Mouse (Mus musculus) neutrophil, adult 5-6 weeks (primary cell): ENCODE results near the gene Pdzd11. TPM values are rescaled to one million over a fixed set of nuclear protein-coding genes. Genes with fewer than 3 reads are reported as not detected.

ENCODE experiments used
- ATAC-seq: fragments of 151-379, 151-347 bp; 2 replicates; pipeline ENCODE4 v1.8.0; 2017; ENCODE audit warnings: mild to moderate bottlenecking, moderate TSS enrichment; ENCODE audit not compliant: insufficient number of reproducible peaks, poor library complexity, low FRiP score, severe bottlenecking; ENCODE audit errors: extremely low read depth
- total RNA-seq: library from RNA; stranded (forward); fragments of 200-1000 nt; gene quantifications from 2 replicates; pipeline ENCODE4 v1.2.3, GENCODE M21; 2017

The Pdzd11 gene
- 10.8 and 12.9 TPM in 2 replicates for total RNA-seq

DNA sequence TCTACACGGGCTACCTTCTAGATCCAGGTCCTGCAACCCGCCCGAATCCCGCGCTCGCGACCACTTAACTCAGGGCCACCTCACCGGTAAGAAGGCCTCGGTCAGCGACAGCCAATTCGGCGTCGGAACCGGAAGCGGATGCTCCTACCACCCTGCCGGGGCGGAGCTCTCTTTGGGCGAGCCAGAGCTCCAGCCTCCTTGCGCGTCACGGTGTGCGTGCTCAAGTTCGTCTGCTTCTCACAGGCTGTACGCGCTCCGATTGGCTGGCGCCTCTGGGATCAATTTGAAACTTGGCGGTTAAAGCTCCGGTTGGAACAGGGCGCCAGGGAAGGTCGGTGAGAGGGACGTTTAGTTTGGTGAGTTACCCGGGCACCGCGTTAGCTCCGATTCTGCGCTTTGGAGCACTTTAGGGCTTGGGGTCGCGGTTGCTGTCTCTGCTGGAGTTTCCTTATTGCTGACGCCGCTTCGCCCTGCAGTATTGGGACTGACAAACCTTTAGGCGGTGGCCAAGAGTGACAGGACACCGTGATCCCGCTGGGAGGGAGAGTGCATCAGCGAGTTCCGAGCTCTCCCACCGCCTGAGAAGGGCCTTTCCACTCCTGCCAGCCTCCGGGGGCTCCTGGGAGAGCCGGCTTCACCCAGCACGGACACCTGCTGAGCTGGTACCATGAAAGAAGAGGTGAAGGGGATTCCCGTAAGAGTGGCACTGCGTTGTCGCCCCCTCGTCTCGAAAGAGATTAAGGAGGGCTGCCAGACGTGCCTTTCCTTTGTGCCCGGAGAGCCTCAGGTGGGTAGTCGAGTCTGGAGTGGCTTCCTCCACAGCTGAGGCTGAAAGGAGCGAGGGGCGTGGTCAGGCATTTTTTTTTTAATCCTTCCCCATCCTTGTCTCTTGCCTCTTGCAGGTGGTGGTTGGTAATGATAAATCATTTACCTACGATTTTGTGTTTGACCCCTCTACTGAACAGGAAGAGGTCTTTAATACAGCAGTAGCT is at the start of gene Pdzd11:
Gene Pdzd11, minus strand, starts transcription at position 767 of the 992 bp plus-strand sequence.
- ATAC-seq = peak; percentile 100

- ATAC-seq = no peak
Measured at GRCm38 (mm10) chrX:100664825-100665224, 38.5 kb upstream of the Pdzd11 start.

GRCm38 (mm10) chrX:100652848-100653247 is 26.5 kb upstream of the Pdzd11 start:
- no peak for ATAC-seq

- no peak for ATAC-seq
Measured at GRCm38 (mm10) chrX:100638477-100638876, 12.1 kb upstream of the Pdzd11 start.

DNA sequence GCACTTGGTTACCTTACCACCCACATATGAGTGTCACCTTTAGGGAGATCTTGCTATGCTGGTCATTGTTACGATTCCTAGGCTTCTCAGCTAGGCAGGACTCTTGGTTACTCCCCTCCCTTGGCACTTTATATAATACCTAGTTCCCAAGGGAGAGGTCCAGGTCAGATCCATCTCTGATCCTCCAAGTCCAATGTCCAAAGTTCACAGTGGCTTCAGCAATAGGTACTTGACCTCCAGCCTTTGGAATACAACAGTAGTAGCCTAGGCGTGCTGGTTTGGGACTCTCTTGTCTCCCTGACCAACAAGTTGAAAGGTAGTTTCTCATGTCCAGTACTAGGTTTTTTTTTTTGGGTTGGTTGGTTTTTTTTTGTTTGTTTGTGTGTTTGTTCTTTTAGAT is 2.7 kb upstream of the Pdzd11 start:
- no peak for ATAC-seq

GRCm38 (mm10) chrX:100625546-100625801 is 894 bp downstream of the Pdzd11 start, which contains the start of gene Kif4:
Kif4 (plus strand) TSS chrX:100625737.
- no peak for ATAC-seq

DNA sequence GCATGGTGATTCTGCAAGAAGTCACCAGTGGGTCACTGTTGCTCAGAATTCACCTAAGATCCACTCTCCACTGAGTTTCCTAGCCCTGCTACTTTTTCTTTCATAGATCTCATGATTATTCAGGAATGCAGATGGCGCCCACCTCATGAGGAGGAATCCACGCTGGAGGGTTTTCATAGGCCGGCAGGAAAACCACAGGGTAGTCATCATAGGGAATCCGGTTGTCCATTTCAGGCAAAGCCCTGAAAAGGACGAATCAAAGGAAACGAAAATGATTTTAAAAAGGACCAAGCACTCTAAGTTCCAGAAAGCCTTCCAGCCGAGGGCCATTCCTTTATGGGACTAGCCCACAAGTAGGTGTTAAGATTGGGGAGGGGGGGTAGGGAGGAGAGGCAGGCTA is 1.2 kb downstream of the Pdzd11 start:
- ATAC-seq = no peak

GRCm38 (mm10) chrX:100624242-100624641 is 2.1 kb downstream of the Pdzd11 start:
- no peak for ATAC-seq

DNA sequence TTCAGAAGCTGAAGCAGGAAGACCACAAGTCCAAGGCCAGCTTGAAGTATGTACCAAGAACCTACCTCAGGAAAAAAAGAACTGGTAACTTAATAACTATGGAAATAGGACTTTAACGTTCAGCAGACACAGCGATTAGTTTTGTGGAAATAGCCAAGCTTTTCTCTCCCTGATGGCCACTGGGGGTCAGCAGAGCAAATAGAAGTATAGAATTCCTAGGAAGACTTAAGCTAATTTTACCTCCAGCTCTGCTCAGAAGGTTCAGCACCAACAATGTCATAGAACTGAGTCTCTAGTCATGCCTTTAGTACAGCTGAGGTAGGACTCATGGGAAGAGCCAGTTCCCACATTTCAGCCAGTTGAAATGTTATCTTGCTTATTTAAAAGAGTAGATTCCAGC is 5.0 kb downstream of the Pdzd11 start:
- ATAC-seq = no peak

DNA sequence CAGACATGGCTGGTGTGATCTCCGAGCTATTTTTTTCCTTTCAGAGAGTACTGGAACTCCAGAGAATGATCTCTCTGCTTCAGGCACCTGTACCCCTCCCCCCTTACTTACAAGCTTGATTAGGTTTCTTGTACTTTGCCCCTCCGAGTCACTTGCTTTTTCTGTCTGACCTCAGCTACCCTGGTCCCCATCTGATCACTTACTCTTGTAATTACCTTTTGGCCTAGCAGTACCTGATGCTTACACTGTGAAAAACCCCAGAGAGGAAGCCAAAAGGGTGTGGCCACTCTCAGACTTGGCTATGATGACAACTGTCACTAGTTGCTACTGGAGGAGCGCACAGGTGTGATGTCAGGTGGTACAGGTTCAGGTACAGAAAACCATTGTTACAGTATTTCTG is 7.9 kb downstream of the Pdzd11 start:
- no peak for ATAC-seq

- no peak for ATAC-seq
Measured at GRCm38 (mm10) chrX:100605314-100605713, 21.1 kb downstream of the Pdzd11 start, which contains the start of gene Arr3. Arr3 (plus strand) TSS chrX:100605497.

DNA sequence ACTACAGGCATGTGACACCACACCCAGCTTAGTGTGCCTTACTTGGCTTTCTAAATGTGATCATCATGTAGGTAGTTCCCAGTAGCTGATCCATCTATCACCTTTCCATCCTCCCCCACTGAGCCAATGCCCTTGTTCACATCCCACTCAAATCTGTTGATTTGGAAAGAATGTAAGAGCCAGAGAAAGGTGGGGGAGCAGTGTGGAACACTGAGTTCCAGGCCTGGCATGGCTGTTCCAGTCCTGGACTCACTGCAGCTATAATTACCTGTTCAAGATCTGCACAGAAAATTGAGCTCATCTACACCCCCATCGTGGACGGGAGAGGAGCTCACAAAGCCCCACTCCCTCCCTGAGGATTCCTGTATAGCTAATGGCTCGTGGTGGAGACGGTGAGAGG is 26.6 kb downstream of the Pdzd11 start:
- no peak for ATAC-seq

GRCm38 (mm10) chrX:100597439-100597838 is 28.9 kb downstream of the Pdzd11 start:
- ATAC-seq = no peak

GRCm38 (mm10) chrX:100594791-100595190 is 31.6 kb downstream of the Pdzd11 start, which contains the start of gene P2ry4:
P2ry4 (minus strand) TSS chrX:100594869.
- no peak for ATAC-seq

Other genes starting within 250 kb of the Pdzd11 start
- not detected in 2 replicates for gene Otud6a, start 197.6 kb downstream of the Pdzd11 start, total RNA-seq
- gene Awat2, start 183.9 kb downstream of the Pdzd11 start, total RNA-seq = 0.35 and 1.6 TPM in 2 replicates
- 67.4 and 67.7 TPM in 2 replicates for gene Igbp1, start 132.3 kb downstream of the Pdzd11 start, total RNA-seq
- not detected in 2 replicates for gene Dgat2l6, start 101.7 kb downstream of the Pdzd11 start, total RNA-seq
- gene Awat1, start 54.3 kb downstream of the Pdzd11 start, total RNA-seq = not detected in 2 replicates
- not detected in 2 replicates for gene P2ry4, start 31.7 kb downstream of the Pdzd11 start, total RNA-seq
- gene Arr3, start 21.1 kb downstream of the Pdzd11 start, total RNA-seq = not detected in 2 replicates
- 1.1 and 2.1 TPM in 2 replicates for gene Kif4, start 831 bp downstream of the Pdzd11 start, total RNA-seq
- gene Gdpd2, start 103.3 kb upstream of the Pdzd11 start, total RNA-seq = not detected in 2 replicates
- gene Dlg3, start 141.2 kb upstream of the Pdzd11 start, total RNA-seq = 4.7 and 5.8 TPM in 2 replicates